Mouse (Mus musculus) MEL (cell line): ENCODE measurements around the gene Tmem237. TPM values are rescaled to one million over a fixed set of nuclear protein-coding genes. Genes with fewer than 3 reads are reported as not detected.

ENCODE experiments used
- DNase-seq: peaks from one replicate; pipeline ENCODE4 v3.0.0; 2011; ENCODE audit warnings: low read depth, low spot score
- H3K27ac ChIP-seq: 2 replicates; pipeline ENCODE4 v1.5.1; 2012; ENCODE audit warnings: low read depth, mild to moderate bottlenecking, control low read depth, low read length, moderate library complexity; ENCODE audit not compliant: control insufficient read depth
- H3K27me3 ChIP-seq, 2 experiments: fragments of 150-350 bp in 1 of 2; sonication (generic) in 1 of 2; 2 replicates each; pipeline ENCODE4 v1.6.1; 2012; ENCODE audit warnings: low read length in 2 of 2, mild to moderate bottlenecking in 2 of 2, improper control_type of control experiment in 1 of 2, moderate library complexity in 1 of 2; ENCODE audit not compliant: insufficient read depth in 2 of 2, control insufficient read depth in 1 of 2
- H3K36me3 ChIP-seq, 2 experiments: 2 replicates each; pipeline ENCODE4 v1.6.1; 2012 to 2014; ENCODE audit warnings: low read length in 2 of 2, improper control_type of control experiment in 1 of 2, inconsistent platforms in 1 of 2, mild to moderate bottlenecking in 1 of 2; ENCODE audit not compliant: insufficient read depth in 2 of 2, control insufficient read depth in 1 of 2
- H3K4me1 ChIP-seq, 2 experiments: fragments of 150-350 bp in 1 of 2; sonication (generic) in 1 of 2; 2 replicates each; pipeline ENCODE4 v1.6.1; 2012; ENCODE audit warnings: low read length in 2 of 2, improper control_type of control experiment in 1 of 2, mild to moderate bottlenecking in 1 of 2; ENCODE audit not compliant: insufficient read depth in 2 of 2, control insufficient read depth in 1 of 2
- H3K4me3 ChIP-seq, 2 experiments: fragments of 150-350 bp in 1 of 2; sonication (generic) in 1 of 2; 2 replicates each; pipeline ENCODE4 v1.5.1; 2012; ENCODE audit warnings: low read depth in 2 of 2, low read length in 2 of 2, mild to moderate bottlenecking in 2 of 2, moderate library complexity in 2 of 2, control low read depth in 1 of 2, improper control_type of control experiment in 1 of 2; ENCODE audit not compliant: control insufficient read depth in 1 of 2, insufficient read depth in 1 of 2
- H3K79me2 ChIP-seq: 2 replicates; pipeline ENCODE4 v1.6.1; 2012; ENCODE audit warnings: mild to moderate bottlenecking, low read length, moderate library complexity; ENCODE audit not compliant: control insufficient read depth, poor library complexity, insufficient read depth
- H3K9ac ChIP-seq: 2 replicates; pipeline ENCODE4 v1.6.1; 2012; ENCODE audit warnings: low read depth, mild to moderate bottlenecking, control low read depth, low read length, moderate library complexity; ENCODE audit not compliant: control insufficient read depth, poor library complexity, severe bottlenecking
- H3K9me3 ChIP-seq: fragments of 150-350 bp; sonication (generic); replicated peaks from 2 replicates; pipeline ENCODE4 v1.6.1; 2012; ENCODE audit warnings: mild to moderate bottlenecking, low read length, improper control_type of control experiment, moderate library complexity; ENCODE audit not compliant: insufficient read depth
- CTCF ChIP-seq, 3 experiments: IDR thresholded peaks in 2 of 3; conservative IDR thresholded peaks in 1 of 3; 2 replicates each; pipeline ENCODE4 v1.5.1; 2011 to 2012; ENCODE audit warnings: low read length in 3 of 3, low read depth in 2 of 3, mild to moderate bottlenecking in 2 of 3, improper control_type of control experiment in 1 of 3, inconsistent platforms in 1 of 3, mixed read lengths in 1 of 3, moderate library complexity in 1 of 3; ENCODE audit not compliant: control insufficient read depth in 1 of 3, insufficient read depth in 1 of 3, poor library complexity in 1 of 3, severe bottlenecking in 1 of 3
- E2F4 ChIP-seq: IDR thresholded peaks from 2 replicates; pipeline ENCODE4 v1.6.1; 2011; ENCODE audit warnings: low read depth, low read length, improper control_type of control experiment, borderline replicate concordance
- EP300 ChIP-seq, 2 experiments: IDR thresholded peaks; 2 replicates each; pipeline ENCODE4 v1.6.1; 2011; ENCODE audit warnings: improper control_type of control experiment in 2 of 2, low read length in 2 of 2, low read depth in 1 of 2, mild to moderate bottlenecking in 1 of 2
- HCFC1 ChIP-seq: IDR thresholded peaks from 2 replicates; pipeline ENCODE4 v1.6.1; 2012; ENCODE audit warnings: low read depth, mild to moderate bottlenecking, inconsistent platforms, low read length, improper control_type of control experiment, moderate library complexity
- MAX ChIP-seq: IDR thresholded peaks from 2 replicates; pipeline ENCODE4 v1.6.1; 2011; ENCODE audit warnings: low read length, improper control_type of control experiment
- MYC ChIP-seq: IDR thresholded peaks from 2 replicates; pipeline ENCODE4 v1.6.1; 2011; ENCODE audit warnings: low read depth, mild to moderate bottlenecking, low read length, improper control_type of control experiment, moderate library complexity
- POLR2AphosphoS2 ChIP-seq: IDR thresholded peaks from 2 replicates; pipeline ENCODE4 v1.6.1; 2011; ENCODE audit warnings: low read length, improper control_type of control experiment
- SMC3 ChIP-seq: IDR thresholded peaks from 2 replicates; pipeline ENCODE4 v1.6.1; 2011; ENCODE audit warnings: low read depth, low read length, improper control_type of control experiment
- TCF12 ChIP-seq: IDR thresholded peaks from 2 replicates; pipeline ENCODE4 v1.6.1; 2014; ENCODE audit warnings: low read depth, mild to moderate bottlenecking, inconsistent platforms, low read length, improper control_type of control experiment, moderate library complexity
- USF1 ChIP-seq: IDR thresholded peaks from 2 replicates; pipeline ENCODE4 v1.6.1; 2014; ENCODE audit warnings: low read depth, mild to moderate bottlenecking, inconsistent platforms, low read length, improper control_type of control experiment, moderate library complexity
- ZC3H11A ChIP-seq: IDR thresholded peaks from 2 replicates; pipeline ENCODE4 v1.6.1; 2012; ENCODE audit warnings: low read depth, mild to moderate bottlenecking, inconsistent platforms, low read length, improper control_type of control experiment
- ZMIZ1 ChIP-seq: IDR thresholded peaks from 2 replicates; pipeline ENCODE4 v1.6.1; 2012; ENCODE audit warnings: low read depth, mild to moderate bottlenecking, inconsistent platforms, low read length, improper control_type of control experiment, moderate library complexity
- ZNF384 ChIP-seq: IDR thresholded peaks from 2 replicates; pipeline ENCODE4 v1.6.1; 2012; ENCODE audit warnings: low read depth, mild to moderate bottlenecking, inconsistent platforms, low read length, improper control_type of control experiment
- polyA plus RNA-seq, 2 experiments: library from polyadenylated mRNA; stranded (reverse) in 1 of 2; unstranded in 1 of 2; fragments of >175 nt in 1 of 2; fragments of >200 nt in 1 of 2; gene quantifications; 2 replicates each; pipeline versions ENCODE4 v1.2.1 to v1.2.4; 2012; ENCODE audit warnings: low replicate concordance in 2 of 2, low read depth in 1 of 2; ENCODE audit not compliant: insufficient read length in 2 of 2, insufficient read depth in 1 of 2, missing spikeins in 1 of 2
- total RNA-seq: library from RNA; depleted of rRNA; stranded (reverse); fragments of 300-350 nt; gene quantifications from 2 replicates; pipeline ENCODE4 v1.2.3, GENCODE M21; 2012

The Tmem237 gene
- total and polyA plus RNA-seq, 3 experiments = 13.2 to 20.1 TPM; not detected in 1

DNA sequence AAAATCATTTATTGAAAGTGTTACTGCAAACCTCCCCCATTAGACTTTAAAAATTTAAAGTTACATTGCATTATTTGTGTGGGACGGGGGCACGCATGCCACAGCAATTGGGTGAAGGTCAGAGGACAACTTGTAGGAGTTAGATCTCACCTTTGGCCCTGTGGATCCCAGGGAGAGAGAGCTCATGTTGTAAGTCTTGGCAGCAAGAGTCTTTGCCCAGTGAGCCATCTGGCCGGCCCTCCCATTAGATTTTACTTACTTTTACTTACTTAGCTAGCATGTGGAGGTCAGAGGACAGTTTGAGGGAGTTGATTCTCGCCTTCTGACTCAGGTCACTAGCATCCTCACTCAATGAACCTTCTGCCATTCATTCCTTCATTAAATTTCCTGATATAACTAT is 37.6 kb upstream of the Tmem237 start:
- Histone ChIP-seq H3K4me1 (no peaks in the 10 kb centered on the region; a peak in 1 of 4 replicates), H3K27me3 (peaks cover 0 to 3% of the 10 kb centered on the region in 2 experiments; a peak in 2 of 4 replicates), H3K4me3 (no peak overlapping the region), H3K9ac (no peak overlapping the region), H3K79me2 (no peaks in the 10 kb centered on the region), H3K36me3 (no peaks in the 10 kb centered on the region), H3K27ac (no peak overlapping the region), H3K9me3 (no peaks in the 10 kb centered on the region)
- TF ChIP-seq CTCF (IDR thresholded peaks at IDR 0.05 in 2 of 3, conservative IDR thresholded peaks at IDR 0.05 in 1 of 3; ENCODE audit: control insufficient read depth in 1 of 3, insufficient read depth in 1 of 3, low read depth in 2 of 3, low read length in 3 of 3, poor library complexity in 1 of 3, severe bottlenecking in 1 of 3) (no peak), ZNF384 (no peak), E2F4 (no peak), EP300 (IDR thresholded peaks at IDR 0.05; ENCODE audit: low read depth in 1 of 2, low read length in 2 of 2) (no peak), USF1 (no peak), MYC (no peak), POLR2AphosphoS2 (no peak), ZMIZ1 (no peak), ZC3H11A (no peak), MAX (no peak), HCFC1 (no peak)
- no peak for DNase-seq

DNA sequence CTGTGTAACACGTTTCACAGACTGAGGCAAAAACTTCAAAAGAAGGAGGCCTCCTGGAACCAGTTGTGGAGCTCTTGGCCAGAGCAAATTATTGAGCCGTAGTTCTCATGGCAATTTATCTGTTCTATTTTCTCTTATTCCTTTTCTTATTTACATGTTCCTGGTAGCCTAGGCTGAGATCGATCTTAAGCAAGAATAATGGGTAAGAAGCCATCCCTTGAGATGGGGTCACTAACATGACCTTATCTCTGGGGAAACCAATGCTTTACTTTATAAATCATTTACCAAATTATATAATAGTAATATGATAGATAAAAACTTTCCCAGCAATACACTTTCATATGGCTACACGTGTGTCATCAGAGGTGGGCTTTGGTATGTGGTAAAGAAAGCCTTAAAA is 32.1 kb upstream of the Tmem237 start:
- no peak overlapping the region for H3K9ac ChIP-seq
- no peaks in the 10 kb centered on the region for H3K36me3 ChIP-seq
- no peak for TF ChIP-seq ZMIZ1
- H3K4me1 ChIP-seq = no peaks in the 10 kb centered on the region
- H3K9me3 ChIP-seq = no peaks in the 10 kb centered on the region
- no peak for DNase-seq
- H3K27ac ChIP-seq = no peak overlapping the region
- no peak overlapping the region for H3K4me3 ChIP-seq
- no peaks in the 10 kb centered on the region for H3K79me2 ChIP-seq
- H3K27me3 ChIP-seq = peaks cover 0 to 3% of the 10 kb centered on the region in 2 experiments; a peak in 3 of 4 replicates

DNA sequence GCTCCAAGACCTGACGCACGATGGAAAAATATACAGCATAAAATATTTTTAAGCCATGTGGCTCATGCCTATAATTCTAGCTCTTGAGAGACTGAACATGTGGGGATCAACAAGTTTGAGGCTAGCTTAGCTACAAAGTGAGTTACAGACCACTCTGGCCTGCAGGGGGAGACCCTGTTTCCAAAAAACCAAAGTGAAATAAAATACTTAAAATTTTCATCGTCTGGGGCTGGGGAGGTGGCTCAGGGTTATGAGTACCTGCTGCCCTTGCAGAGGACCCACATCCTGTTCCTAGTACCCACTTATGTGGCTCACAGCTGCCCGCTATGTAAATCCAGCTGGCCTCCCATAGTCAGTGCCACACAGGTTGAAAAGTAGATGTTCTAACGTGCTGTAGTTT is 30.3 kb upstream of the Tmem237 start:
- H3K36me3 ChIP-seq = no peaks in the 10 kb centered on the region
- H3K79me2 ChIP-seq = no peaks in the 10 kb centered on the region
- H3K27me3 ChIP-seq = no peaks in the 10 kb centered on the region; a peak in 3 of 4 replicates
- TF ChIP-seq SMC3 (peak; percentile 31), TCF12 (no peak), CTCF (IDR thresholded peaks at IDR 0.05 in 2 of 3, conservative IDR thresholded peaks at IDR 0.05 in 1 of 3; ENCODE audit: control insufficient read depth in 1 of 3, insufficient read depth in 1 of 3, low read depth in 2 of 3, low read length in 3 of 3, poor library complexity in 1 of 3, severe bottlenecking in 1 of 3) (peak in 1 of 3 experiments; percentile 24; a peak in 2 of 6 replicates)
- no peak for DNase-seq
- H3K4me1 ChIP-seq = no peaks in the 10 kb centered on the region
- no peak overlapping the region for H3K27ac ChIP-seq
- H3K9me3 ChIP-seq = no peaks in the 10 kb centered on the region
- H3K4me3 ChIP-seq = no peak overlapping the region
- H3K9ac ChIP-seq = no peak overlapping the region
